Mouse (Mus musculus): ENCODE measurements at regions not wholly inside any gene's neighbourhood (a gene's known extent, or its start where the extent isn't known, plus 50 kb on each side); places are given as distances from the start of the nearest gene placed in this dataset.

DNA sequence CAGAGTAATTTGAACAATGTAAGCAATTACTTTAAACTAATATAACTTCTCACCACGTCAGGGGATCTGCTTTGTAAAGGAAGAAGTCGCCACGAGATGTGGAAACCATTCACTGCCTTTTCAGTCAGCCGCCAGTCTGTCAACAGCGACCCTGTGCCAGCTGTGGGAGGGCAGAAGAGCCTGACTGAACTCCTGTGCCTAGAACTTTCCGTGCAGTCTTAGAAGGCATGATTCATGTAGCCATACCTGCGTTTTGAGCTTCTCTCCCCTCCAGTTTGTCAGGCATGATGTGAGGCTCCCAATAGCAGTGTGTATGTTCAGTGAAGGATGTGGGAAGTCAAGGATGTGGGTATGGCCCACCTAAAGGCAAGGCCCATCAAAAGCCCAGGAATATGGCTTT, 109.1 kb upstream of the Clstn2 start:
- Histone ChIP-seq H3K27me3 (ENCODE audit: control insufficient read depth, insufficient read depth, low read length, poor library complexity, severe bottlenecking) (no peaks in the 10 kb centered on the region), H3K36me3 (ENCODE audit: control insufficient read depth, insufficient read depth, low read length, poor library complexity, severe bottlenecking) (no peaks in the 10 kb centered on the region), H3K9ac (ENCODE audit: low read depth, poor library complexity, severe bottlenecking) (no peak overlapping the region), H3K4me1 (ENCODE audit: control insufficient read depth, insufficient read depth, low read length) (no peaks in the 10 kb centered on the region), H3K4me3 (ENCODE audit: low read depth, low read length) (no peak overlapping the region), H3K9me3 (replicated peaks; ENCODE audit: control insufficient read depth, insufficient read depth, low read length, poor library complexity, severe bottlenecking) (0 out of 2 replicates have a peak, but pooled peaks cover 2% of the 10 kb centered on the region), H3K27ac (ENCODE audit: insufficient read depth, low read length) (no peak overlapping the region)
- TF ChIP-seq POLR2A (IDR thresholded peaks at IDR 0.05; ENCODE audit: insufficient read depth, low read length): no peak
- no peak for TF ChIP-seq EP300 (IDR thresholded peaks at IDR 0.05; ENCODE audit: insufficient read depth, low read depth, low read length)
- no peak for TF ChIP-seq CTCF (IDR thresholded peaks at IDR 0.05; ENCODE audit: low read depth, low read length)

DNA sequence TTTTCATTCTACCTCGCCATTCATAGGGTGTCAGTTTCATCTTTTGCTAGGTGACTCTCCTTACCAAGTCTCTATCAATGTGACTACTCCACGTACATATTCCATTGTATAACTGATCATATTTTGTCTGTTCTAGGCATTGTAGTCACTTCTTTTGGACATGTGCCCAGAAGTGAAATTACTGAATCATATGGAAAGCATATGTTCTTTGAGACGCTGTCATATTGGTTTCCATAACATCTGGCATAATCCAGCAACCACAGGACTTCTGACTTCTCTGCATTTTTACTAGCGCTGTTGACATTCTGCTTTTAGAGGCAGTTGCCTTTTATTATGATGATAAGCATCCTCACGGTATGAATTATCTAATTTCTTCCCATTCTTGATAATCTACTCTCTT, 113.9 kb upstream of the Clstn2 start:
- H3K4me1 ChIP-seq (ENCODE audit: control insufficient read depth, insufficient read depth, low read length): no peaks in the 10 kb centered on the region
- H3K27ac ChIP-seq (ENCODE audit: insufficient read depth, low read length): no peak overlapping the region
- H3K27me3 ChIP-seq (ENCODE audit: control insufficient read depth, insufficient read depth, low read length, poor library complexity, severe bottlenecking): no peaks in the 10 kb centered on the region
- H3K36me3 ChIP-seq (ENCODE audit: control insufficient read depth, insufficient read depth, low read length, poor library complexity, severe bottlenecking): no peaks in the 10 kb centered on the region
- TF ChIP-seq POLR2A (IDR thresholded peaks at IDR 0.05; ENCODE audit: insufficient read depth, low read length) (no peak), EP300 (IDR thresholded peaks at IDR 0.05; ENCODE audit: insufficient read depth, low read depth, low read length) (no peak), CTCF (IDR thresholded peaks at IDR 0.05; ENCODE audit: low read depth, low read length) (no peak)
- H3K9ac ChIP-seq (ENCODE audit: low read depth, poor library complexity, severe bottlenecking): no peak overlapping the region
- no peak overlapping the region for H3K4me3 ChIP-seq (ENCODE audit: low read depth, low read length)
- H3K9me3 ChIP-seq (replicated peaks; ENCODE audit: control insufficient read depth, insufficient read depth, low read length, poor library complexity, severe bottlenecking): 0 out of 2 replicates have a peak, but pooled peaks cover 2% of the 10 kb centered on the region

DNA sequence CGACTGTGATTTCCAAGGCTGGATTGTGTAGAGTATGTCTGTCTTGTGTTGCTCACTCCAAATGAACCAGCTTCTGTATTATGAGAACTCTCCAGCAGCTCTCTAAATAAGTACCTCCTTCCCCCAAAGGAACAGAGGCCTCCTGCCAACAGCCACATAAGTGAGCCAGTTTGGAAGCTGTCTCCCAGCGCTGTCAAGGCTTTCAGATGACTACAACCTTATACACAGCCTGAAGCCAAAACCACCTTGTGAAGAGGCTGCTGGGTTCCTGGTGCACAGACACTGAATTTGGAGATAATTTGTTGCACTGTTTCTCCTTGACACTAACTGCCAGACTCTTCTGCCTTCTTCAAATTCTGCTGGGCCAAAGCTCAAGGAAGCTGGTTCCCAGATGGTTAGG, 125.4 kb upstream of the Clstn2 start:
- Histone ChIP-seq H3K9me3 (replicated peaks; ENCODE audit: control insufficient read depth, insufficient read depth, low read length, poor library complexity, severe bottlenecking) (no peaks in the 10 kb centered on the region), H3K4me1 (ENCODE audit: control insufficient read depth, insufficient read depth, low read length) (no peaks in the 10 kb centered on the region), H3K4me3 (ENCODE audit: low read depth, low read length) (no peak overlapping the region), H3K9ac (ENCODE audit: low read depth, poor library complexity, severe bottlenecking) (no peak overlapping the region), H3K27ac (ENCODE audit: insufficient read depth, low read length) (no peak overlapping the region), H3K36me3 (ENCODE audit: control insufficient read depth, insufficient read depth, low read length, poor library complexity, severe bottlenecking) (no peaks in the 10 kb centered on the region), H3K27me3 (ENCODE audit: control insufficient read depth, insufficient read depth, low read length, poor library complexity, severe bottlenecking) (no peaks in the 10 kb centered on the region; the same call in 1 of the 2 replicates)
- no peak for TF ChIP-seq POLR2A (IDR thresholded peaks at IDR 0.05; ENCODE audit: insufficient read depth, low read length)
- no peak for TF ChIP-seq CTCF (IDR thresholded peaks at IDR 0.05; ENCODE audit: low read depth, low read length)
- no peak for TF ChIP-seq EP300 (IDR thresholded peaks at IDR 0.05; ENCODE audit: insufficient read depth, low read depth, low read length)

DNA sequence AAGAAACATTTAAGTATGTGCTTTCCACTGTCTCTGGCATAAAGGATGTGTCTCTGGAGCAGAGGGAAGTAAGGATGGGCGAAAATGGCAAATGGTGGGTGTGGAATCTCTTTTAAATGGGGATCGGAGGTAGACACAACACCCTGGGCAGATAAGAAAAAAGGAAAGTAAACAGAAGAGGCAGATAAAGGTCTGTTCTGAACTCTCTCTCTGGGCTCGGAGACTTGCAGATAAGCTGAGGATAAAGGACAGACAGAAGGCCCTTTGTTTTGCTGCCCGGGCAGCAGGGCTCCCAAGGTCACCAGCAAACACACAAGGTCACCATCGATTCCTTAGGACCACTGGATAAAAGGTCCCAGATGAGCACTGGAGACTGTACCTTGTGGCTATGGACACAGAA, 122.7 kb upstream of the Nmnat3 start:
- Histone ChIP-seq H3K9ac (ENCODE audit: low read depth, poor library complexity, severe bottlenecking) (no peak overlapping the region), H3K36me3 (ENCODE audit: control insufficient read depth, insufficient read depth, low read length, poor library complexity, severe bottlenecking) (no peaks in the 10 kb centered on the region), H3K27ac (ENCODE audit: insufficient read depth, low read length) (no peak overlapping the region), H3K9me3 (replicated peaks; ENCODE audit: control insufficient read depth, insufficient read depth, low read length, poor library complexity, severe bottlenecking) (no peaks in the 10 kb centered on the region), H3K27me3 (ENCODE audit: control insufficient read depth, insufficient read depth, low read length, poor library complexity, severe bottlenecking) (no peaks in the 10 kb centered on the region; the same call in 1 of the 2 replicates), H3K4me3 (ENCODE audit: low read depth, low read length) (no peak overlapping the region), H3K4me1 (ENCODE audit: control insufficient read depth, insufficient read depth, low read length) (peaks cover 3% of the 10 kb centered on the region)
- TF ChIP-seq CTCF (IDR thresholded peaks at IDR 0.05; ENCODE audit: low read depth, low read length) (no peak), POLR2A (IDR thresholded peaks at IDR 0.05; ENCODE audit: insufficient read depth, low read length) (no peak), EP300 (IDR thresholded peaks at IDR 0.05; ENCODE audit: insufficient read depth, low read depth, low read length) (no peak)

DNA sequence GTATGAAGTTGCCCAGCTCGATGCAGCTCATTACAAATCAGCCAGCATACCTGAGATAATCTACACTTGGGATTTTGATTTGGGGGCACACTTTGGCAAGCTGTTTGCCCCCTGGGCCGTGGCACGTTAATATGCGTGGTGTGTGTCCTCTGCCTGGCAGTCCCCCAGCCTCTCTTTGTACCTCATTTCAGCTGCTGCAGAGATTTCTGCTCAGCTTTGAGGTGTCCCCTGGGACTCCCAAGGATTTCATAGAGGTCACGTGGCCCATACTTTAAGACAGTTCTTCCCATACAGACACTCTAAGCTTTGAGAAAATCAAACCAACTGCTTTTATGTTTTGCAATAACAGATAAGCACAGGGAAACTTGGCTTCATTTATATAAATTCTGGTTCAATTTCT, 113.2 kb upstream of the Nmnat3 start:
- Histone ChIP-seq H3K36me3 (ENCODE audit: control insufficient read depth, insufficient read depth, low read length, poor library complexity, severe bottlenecking) (no peaks in the 10 kb centered on the region), H3K4me3 (ENCODE audit: low read depth, low read length) (no peak overlapping the region), H3K27ac (ENCODE audit: insufficient read depth, low read length) (no peak overlapping the region), H3K4me1 (ENCODE audit: control insufficient read depth, insufficient read depth, low read length) (no peaks in the 10 kb centered on the region), H3K27me3 (ENCODE audit: control insufficient read depth, insufficient read depth, low read length, poor library complexity, severe bottlenecking) (no peaks in the 10 kb centered on the region), H3K9ac (ENCODE audit: low read depth, poor library complexity, severe bottlenecking) (no peak overlapping the region), H3K9me3 (replicated peaks; ENCODE audit: control insufficient read depth, insufficient read depth, low read length, poor library complexity, severe bottlenecking) (no peaks in the 10 kb centered on the region)
- no peak for TF ChIP-seq CTCF (IDR thresholded peaks at IDR 0.05; ENCODE audit: low read depth, low read length)
- TF ChIP-seq POLR2A (IDR thresholded peaks at IDR 0.05; ENCODE audit: insufficient read depth, low read length): no peak
- no peak for TF ChIP-seq EP300 (IDR thresholded peaks at IDR 0.05; ENCODE audit: insufficient read depth, low read depth, low read length)

DNA sequence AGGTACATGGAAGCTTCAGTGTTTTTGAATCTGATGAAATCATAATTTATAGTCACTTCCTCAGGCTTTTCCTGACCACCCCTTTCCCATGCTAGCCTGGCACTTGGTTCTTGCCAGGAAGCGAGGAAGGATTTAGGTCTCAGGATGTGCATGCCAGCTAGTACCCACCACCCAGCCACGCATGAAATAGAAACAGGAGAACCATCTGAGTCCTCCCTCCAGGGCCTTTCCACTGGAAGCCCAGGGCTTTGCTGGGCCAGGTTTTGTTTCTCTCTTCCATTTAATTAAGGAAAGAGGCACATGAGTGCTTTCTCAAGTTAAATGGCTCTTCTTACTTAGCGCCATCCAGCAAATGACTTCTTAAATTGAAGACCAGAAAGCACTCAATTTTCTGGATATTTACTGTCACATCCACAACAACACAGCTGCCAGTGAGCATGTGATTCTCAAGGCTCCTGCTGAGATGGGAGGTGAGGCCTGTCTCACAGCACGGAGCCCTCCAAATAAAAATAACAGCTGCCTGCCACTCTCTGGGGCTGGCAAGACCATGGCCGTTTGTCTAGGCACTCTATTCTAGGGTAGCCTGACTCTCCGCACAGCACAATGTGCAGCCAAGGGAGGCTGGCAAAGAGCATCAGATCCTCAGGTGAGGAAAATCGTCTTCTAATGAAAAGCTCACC, 110.4 kb upstream of the Nmnat3 start:
- H3K36me3 ChIP-seq (ENCODE audit: control insufficient read depth, insufficient read depth, low read length, poor library complexity, severe bottlenecking): no peaks in the 10 kb centered on the region
- H3K4me1 ChIP-seq (ENCODE audit: control insufficient read depth, insufficient read depth, low read length): no peaks in the 10 kb centered on the region
- H3K27me3 ChIP-seq (ENCODE audit: control insufficient read depth, insufficient read depth, low read length, poor library complexity, severe bottlenecking): no peaks in the 10 kb centered on the region
- TF ChIP-seq POLR2A (IDR thresholded peaks at IDR 0.05; ENCODE audit: insufficient read depth, low read length): no peak
- no peak for TF ChIP-seq EP300 (IDR thresholded peaks at IDR 0.05; ENCODE audit: insufficient read depth, low read depth, low read length)
- no peak for TF ChIP-seq CTCF (IDR thresholded peaks at IDR 0.05; ENCODE audit: low read depth, low read length)
- H3K9ac ChIP-seq (ENCODE audit: low read depth, poor library complexity, severe bottlenecking): no peak overlapping the region
- no peak overlapping the region for H3K4me3 ChIP-seq (ENCODE audit: low read depth, low read length)
- no peak overlapping the region for H3K27ac ChIP-seq (ENCODE audit: insufficient read depth, low read length)
- H3K9me3 ChIP-seq (replicated peaks; ENCODE audit: control insufficient read depth, insufficient read depth, low read length, poor library complexity, severe bottlenecking): no peaks in the 10 kb centered on the region

Measured in ES-Bruce4 (cell line).